Mouse (Mus musculus) frontal cortex, adult (tissue): ENCODE results near the gene Mrpl28.

Source experiments
- ATAC-seq: cut with Nextera tagmentation; 2 replicates; pipeline ENCODE4 v1.9.2; 2017; ENCODE audit warnings: mild to moderate bottlenecking, moderate library complexity, mixed read lengths; ENCODE audit not compliant: low TSS enrichment

The Mrpl28 gene

GRCm38 (mm10) chr17:26115956-26116487 lies 7.3 kb upstream of the Mrpl28 start:
- ATAC-seq: no peak

- no peak for ATAC-seq
These were observed 6.6 kb upstream of the Mrpl28 start for GRCm38 (mm10) chr17:26116503-26117258.

GRCm38 (mm10) chr17:26119766-26120710 lies 3.3 kb upstream of the Mrpl28 start:
- ATAC-seq: peak; percentile 67

DNA sequence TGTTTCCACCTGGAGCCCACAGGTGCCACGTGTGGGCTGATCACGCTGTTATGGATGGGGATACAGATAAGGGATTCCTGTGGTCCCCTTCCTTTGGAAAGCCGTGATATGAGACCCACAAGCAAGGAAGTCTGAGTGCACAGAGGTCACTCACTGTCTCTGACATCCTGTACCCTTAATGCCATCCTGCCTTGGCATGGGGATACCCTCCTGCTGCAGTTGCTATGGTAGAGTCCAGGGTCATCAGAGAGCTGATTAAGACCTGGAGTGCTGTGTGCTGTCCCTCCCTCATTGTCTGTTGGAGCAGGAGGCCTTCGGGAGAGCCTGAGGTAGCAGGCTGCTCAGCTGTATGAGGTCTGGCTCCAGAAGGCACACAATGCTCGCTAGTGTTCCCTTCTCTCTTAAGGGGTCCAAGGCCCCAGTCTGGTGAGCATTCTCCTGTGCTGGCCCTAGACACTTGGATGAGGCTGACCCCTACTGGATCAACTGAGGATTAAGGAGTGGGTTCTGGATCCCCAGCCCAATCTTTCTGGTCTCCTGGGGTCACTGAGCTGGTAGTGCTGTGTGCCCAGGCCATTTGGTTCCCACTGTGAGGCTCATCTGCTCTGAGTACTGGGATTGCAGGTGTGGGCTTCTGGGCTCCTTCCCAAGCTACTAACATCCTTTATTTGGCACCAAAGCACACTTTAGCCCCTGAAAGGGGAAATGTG lies 714 bp upstream of the Mrpl28 start:
- ATAC-seq: no peak

GRCm38 (mm10) chr17:26124560-26124959 lies 1.3 kb downstream of the Mrpl28 start:
- ATAC-seq: no peak

DNA sequence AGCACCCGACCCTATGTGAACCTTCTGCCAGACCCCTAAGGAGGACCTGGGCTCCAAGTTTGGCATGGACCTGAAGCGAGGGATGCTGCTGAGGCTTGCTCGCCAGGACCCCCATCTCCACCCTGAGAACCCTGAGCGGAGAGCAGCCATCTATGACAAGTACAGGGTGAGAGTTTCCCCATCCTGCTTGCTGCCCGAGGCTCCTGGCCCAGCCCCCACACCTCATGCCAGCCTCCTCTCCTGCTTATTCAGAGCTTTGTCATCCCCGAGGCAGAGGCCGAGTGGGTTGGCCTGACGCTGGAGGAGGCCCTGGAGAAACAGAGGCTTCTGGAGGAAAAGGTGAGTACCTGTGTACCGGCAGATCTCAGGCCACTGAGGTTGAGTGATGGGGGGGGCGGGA lies 1.9 kb downstream of the Mrpl28 start:
- no peak for ATAC-seq

DNA sequence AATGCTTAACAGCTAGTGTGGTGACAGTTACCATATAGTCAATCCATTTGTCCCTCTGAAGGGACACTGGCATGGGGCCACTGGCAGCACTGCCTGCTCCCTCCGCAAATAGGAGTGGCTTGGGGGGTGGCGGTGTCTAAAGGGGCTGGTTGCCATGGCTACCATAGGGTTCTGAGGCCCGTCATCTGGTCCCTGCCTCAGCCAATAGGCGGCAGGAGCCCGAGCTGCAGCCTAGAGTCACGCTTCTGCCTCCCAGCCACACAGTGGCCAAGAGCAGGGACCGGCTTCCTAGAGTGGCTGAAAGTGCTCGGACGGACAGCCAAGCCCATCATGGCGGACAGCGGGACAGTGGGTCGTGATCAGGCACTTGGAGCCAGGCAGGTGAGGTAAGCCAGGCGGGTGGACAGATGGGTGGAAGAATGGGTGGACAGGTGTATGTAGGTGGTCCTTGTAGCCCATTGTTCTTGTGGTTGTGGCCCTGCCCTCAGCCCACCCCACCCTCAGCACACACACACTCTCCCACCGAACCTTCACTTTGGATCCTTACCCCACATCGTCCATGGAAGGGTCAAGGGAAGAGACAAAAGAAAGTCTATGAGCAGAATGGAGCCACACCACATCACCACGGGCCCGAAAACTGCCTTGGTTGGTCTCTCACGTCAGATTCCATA lies 7.9 kb downstream of the Mrpl28 start:
- ATAC-seq: no peak

DNA sequence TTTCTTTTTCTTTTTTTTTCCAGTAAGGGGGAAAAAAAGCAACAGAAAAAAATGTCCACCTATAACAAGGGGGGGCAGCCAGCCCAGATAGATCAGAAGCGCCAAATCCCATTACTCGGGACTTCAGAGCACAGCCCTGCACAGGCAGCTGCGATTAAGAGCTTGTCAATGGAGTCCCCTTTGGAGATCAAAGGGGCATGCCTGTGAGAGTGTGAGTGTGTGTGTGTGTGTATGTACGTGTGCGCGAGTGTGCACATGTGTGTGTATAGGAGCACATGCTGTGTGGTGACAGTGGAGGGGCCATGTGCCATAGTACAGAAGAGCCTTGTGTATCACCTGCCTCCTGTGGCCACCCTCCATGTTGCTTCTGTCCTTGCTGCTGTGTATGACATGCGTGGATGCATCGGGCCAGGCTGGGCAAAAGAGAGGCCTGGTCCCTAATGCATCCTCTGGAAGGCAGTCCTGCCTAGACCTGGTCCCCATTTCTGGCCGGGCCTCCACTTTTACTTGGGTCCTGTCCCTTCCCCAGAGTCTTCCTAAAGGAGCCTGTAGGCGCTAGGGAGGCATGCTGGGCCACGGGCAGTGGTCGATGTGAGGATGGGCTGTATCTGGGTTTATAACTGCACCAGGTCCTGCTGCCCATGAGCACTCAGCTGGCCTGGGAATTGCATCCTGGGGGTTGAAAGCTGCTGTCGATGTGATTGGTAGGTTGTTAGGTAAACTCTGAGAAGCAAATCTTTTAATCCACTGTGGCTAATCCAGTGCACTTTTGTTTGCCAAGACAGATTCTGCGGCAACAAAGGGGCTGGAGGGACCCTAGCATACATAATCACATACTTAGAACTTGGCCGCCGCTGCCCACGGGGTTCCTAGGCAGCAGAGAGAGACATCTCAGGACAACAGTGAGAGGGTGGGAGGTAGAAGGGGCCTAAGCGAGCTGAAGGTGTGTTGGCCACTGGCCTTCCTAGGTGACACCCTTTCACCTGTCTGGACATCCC lies 8.9 kb downstream of the Mrpl28 start:
- ATAC-seq: no peak

GRCm38 (mm10) chr17:26137106-26137750 lies 13.9 kb downstream of the Mrpl28 start:
- ATAC-seq: no peak

GRCm38 (mm10) chr17:26137751-26138130 lies 14.4 kb downstream of the Mrpl28 start:
- ATAC-seq: no peak

DNA sequence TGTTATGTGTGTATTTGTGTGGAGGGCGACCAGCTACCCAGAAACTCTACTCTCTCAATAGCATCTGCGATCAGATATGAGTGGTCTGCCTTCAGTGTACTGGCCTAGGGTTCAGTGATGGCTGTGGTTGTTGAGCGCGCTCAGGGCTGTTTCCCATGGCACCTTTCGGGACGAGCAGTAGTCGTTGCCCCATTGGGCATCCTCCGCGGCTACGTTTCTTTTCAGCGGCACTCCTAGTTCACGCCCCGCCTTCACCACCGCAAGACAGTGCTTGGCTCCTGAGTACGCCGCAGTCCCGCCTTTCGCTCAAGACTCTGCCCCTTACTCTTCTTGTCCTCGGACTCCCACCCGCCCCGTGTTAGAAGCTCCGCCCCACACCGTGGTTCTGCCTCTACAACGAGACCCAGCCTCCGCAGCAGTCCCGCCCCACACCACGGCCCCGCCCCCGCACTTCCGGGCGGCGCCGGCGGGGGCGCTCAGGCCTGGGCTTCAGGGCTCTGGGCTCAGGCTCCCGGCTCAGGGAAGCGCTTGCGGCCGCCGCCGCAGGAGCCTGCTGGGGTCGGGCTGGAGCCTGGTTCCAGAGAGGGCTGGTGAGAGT lies 15.0 kb downstream of the Mrpl28 start, which contains the start of gene Axin1:
Axin1 (plus strand) TSS at position 450 of the 598 bp plus-strand sequence.
- ATAC-seq: peak; percentile 93

DNA sequence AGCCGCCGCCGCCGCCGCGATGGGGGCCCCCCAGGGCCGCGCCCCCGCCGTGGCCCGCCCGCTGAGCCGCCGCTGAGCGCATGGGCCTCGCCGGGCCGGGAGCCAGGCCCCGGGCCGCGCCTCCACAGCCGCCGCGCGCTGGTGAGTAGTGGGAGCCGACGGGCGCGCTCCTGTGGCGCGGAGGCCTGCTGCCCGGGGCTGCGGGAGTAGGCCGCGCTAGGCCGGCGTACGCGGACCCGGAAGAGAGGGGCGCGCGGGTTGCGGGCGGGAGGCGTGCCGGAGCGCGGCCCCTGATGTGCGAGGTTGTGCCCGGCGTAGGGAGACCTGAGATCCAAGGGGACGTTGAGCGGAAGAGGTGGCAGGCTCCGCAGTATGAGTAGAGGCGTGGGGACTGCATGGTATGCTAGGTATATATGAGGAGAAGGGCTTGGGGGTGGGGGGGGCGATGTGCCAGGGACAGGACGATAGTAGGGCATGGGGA lies 15.6 kb downstream of the Mrpl28 start:
- peak; percentile 32 for ATAC-seq

DNA sequence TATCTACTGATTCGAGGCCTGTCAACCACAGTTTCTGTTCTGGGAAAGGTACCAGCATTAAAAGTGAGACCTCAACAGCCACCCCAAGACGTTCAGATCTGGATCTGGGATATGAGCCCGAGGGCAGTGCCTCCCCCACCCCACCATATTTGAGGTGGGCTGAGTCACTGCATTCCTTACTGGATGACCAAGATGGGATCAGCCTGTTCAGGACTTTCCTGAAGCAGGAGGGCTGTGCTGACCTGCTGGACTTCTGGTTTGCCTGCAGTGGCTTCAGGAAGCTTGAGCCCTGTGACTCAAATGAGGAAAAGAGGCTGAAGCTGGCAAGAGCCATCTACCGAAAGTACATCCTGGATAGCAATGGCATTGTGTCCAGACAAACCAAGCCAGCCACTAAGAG lies 19.5 kb downstream of the Mrpl28 start:
- no peak for ATAC-seq

DNA sequence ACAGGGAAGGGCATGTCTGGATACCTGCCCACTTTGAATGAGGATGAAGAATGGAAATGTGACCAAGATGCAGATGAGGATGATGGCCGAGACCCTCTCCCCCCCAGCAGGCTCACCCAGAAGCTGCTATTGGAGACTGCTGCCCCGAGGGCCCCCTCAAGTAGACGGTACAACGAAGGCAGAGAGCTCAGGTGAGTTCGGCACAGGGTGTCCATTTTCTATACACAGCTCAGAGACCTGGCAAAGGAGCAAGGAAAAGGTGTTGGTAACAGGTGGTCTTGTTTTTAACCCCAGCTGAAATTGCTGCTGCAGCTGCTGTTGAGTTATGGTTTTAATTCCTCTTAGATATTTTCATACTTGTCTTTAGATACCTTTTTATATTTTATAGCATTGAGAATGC lies 20.1 kb downstream of the Mrpl28 start:
- no peak for ATAC-seq

DNA sequence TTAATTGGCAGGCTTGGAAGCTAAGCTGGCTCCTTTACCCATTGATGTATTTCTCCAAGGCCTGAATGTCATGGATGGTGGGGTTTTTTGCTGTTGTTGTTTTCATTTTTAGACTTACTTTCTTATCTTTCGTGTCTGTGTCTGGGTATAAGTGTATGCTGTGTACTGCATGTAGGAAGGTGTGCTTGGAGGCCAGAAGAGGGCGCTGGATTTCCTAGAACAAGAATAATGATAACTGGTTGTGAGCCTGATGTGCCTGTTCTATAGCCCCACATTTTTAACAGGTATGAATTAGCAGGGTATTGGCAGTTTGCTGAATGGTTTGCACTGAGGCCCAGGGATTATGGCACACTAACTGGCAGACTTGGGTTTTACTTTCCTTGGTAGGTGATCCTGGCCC lies 25.8 kb downstream of the Mrpl28 start:
- no peak for ATAC-seq

DNA sequence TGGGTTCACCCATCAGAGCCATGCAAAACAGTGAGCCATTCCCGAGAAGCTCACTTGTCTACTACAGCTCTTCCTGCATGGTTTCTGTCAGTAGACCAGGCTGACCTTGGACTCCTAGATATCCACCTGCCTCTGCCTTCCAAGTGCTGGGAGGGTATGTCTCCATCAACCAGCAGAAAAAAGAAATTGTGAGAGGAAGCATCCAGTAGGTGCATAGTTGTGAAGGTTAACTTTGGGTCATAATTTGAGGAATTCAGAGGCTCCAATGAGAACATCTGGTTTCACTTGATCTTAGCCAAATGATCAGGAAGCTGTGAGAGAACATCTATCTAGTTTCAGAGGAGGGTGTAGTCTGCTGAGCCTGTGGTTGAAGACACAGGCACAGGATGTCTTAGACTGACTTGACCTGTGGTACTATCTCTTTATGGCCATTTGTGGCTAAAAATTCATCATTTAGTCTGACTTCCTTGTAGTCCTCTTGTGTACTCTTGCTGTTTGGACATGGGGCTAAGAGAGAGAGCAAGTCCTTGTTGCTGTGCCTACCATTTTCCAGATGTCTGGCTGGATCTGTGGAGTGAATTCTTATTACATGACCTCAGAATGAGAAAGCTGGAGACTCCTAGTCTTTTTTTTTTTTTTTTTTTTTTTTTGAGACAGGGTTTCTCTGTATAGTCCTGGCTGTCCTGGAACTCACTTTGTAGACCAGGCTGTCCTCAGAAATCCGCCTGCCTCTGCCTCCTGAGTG lies 28.8 kb downstream of the Mrpl28 start:
- no peak for ATAC-seq

DNA sequence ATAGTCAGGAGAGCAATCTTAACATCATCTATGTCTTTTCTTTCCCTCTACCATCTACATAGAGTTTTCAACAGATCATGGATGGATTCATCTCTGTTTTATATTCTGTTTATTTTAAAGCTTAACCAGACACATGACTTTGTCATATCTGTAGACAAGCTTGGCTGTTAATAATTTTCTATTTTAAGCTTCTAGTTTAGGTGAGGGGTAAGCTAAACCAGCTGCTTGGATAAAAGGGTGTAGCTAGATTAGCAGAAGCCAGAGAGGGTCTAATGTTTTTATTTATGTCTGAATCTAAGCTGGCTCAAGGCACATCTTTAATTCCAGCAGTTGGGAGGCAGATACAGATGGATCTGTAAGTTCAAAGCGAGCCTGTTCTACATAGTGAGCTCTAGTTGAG lies 39.4 kb downstream of the Mrpl28 start:
- ATAC-seq: no peak

- ATAC-seq: no peak
These were observed 44.7 kb downstream of the Mrpl28 start for GRCm38 (mm10) chr17:26168039-26168438.
